Mouse (Mus musculus) megakaryocyte, adult 5-6 weeks (primary cell): Measurements from ENCODE around the gene Fhad1. TPM values are rescaled to one million over a fixed set of nuclear protein-coding genes. Genes with fewer than 3 reads are reported as not detected.
A peak's percentile ranks its signal among the peaks of the same experiment; 100 is the strongest.

ENCODE experiments used
- ATAC-seq: 2 replicates; pipeline ENCODE4 v1.8.0; 2016; ENCODE audit warnings: mild to moderate bottlenecking, inconsistent platforms; ENCODE audit not compliant: poor library complexity, severe bottlenecking
- total RNA-seq, 2 experiments: library from RNA; stranded (forward) in 1 of 2; stranded (reverse) in 1 of 2; fragments of 153-499, 151-499 nt in 1 of 2; fragments of 221-1000, 200-1000 nt in 1 of 2; gene quantifications; 2 replicates each; pipeline versions ENCODE4 v1.2.3 to v1.2.4; 2015 to 2017

Gene Fhad1
- total RNA-seq, 2 experiments from 2014 or later = not detected

GRCm38 (mm10) chr4:141983689-141984088, 31.2 kb downstream of the Fhad1 start:
- no peak for ATAC-seq

DNA sequence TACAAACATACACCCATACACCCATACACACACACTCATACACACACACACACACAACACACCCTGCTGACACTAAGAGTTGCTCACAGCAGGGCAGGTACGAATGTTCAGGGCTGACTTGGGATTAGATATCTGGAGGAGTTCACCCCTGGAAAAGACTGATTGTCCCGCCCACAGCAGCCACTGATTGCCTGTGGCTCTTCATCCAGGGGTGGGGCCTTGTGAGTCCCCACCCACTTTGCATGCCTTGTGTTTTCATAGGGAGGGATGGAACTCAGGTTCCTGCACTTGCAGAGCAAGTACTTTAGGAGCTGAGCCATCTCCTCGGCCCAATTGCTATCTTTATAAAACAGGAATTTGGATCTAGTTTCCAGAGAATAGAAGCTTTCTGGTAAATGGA, 33.4 kb downstream of the Fhad1 start:
- no peak for ATAC-seq

GRCm38 (mm10) chr4:141978582-141978981, 36.3 kb downstream of the Fhad1 start:
- ATAC-seq = 0 out of 2 replicates have a peak, but pooled peaks have one; percentile 44

DNA sequence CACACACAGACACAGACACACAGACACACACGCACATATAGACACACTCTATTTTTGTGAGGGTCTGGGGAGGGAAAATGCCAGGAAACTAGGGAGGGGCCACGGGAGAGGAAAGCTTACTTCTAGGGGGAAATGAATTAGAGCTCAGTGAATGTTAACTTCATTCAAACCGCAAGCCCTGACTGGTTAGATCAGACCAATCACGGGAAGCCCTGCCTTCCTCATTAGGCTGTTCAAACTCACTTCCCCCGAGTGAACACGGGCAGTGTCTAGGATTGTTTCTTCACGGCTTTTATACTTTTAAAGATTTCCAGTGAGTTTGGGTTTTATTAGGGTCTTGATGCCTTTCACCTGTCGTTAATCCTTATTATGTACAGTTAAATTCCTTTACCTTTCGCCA, 37.5 kb downstream of the Fhad1 start:
- ATAC-seq = peak; percentile 83

DNA sequence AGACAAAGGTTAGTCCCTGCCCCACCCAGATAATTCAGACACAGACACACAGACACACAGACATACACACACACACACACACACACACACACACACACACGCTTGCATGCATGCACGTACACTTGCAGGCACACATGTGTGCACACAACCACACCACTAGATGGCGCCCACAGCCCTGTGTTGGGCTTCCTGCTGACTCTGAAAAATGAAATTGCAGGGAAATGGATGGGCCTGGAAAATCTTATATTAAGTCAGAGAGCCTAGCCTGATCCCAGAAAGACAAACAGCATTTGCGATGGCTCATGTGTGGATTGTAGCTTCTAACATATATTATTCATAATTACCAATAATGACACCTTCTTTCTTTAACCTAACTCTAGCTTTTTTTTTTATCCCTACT, 38.7 kb downstream of the Fhad1 start:
- ATAC-seq = peak; percentile 53; the same call in 1 of the 2 replicates

DNA sequence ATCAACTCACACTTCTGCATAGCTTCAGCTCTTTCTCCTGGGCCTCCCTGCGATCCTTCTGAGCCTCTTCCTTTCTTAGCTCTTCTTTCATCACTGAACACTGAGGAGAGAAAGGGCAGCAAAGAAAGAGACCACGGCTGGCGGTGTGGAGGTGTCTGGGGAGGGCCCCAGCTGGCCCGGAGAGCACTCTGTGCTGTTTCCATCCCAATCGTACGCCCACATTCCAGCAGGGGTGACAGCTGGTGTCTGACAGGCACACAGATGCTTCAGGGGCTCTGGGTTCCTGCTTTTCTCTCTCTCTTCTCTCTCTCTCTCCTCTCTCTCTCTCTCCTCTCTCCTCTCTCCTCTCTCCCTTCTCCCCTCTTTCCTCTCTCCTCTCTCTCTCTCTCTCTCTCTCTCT, 50.3 kb downstream of the Fhad1 start:
- no peak for ATAC-seq

DNA sequence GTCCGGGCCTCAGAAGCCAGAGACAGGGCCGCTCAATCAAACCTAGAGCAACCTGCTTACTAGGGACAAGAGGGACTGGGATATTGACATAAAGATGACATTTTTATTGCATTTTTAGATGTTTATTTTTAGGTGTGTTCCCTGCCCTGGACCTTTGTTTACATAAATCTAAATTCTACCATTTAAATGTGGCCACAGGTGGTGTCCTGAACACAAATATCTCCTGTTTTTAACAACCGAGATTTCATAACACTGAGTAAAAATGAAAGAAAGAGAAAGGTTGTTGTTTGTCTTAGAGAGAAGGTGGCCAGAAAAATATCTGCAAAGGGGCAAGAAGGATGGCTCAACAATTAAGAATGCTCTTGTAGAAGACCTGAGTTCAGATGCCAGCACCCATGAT, 51.0 kb downstream of the Fhad1 start:
- no peak for ATAC-seq

DNA sequence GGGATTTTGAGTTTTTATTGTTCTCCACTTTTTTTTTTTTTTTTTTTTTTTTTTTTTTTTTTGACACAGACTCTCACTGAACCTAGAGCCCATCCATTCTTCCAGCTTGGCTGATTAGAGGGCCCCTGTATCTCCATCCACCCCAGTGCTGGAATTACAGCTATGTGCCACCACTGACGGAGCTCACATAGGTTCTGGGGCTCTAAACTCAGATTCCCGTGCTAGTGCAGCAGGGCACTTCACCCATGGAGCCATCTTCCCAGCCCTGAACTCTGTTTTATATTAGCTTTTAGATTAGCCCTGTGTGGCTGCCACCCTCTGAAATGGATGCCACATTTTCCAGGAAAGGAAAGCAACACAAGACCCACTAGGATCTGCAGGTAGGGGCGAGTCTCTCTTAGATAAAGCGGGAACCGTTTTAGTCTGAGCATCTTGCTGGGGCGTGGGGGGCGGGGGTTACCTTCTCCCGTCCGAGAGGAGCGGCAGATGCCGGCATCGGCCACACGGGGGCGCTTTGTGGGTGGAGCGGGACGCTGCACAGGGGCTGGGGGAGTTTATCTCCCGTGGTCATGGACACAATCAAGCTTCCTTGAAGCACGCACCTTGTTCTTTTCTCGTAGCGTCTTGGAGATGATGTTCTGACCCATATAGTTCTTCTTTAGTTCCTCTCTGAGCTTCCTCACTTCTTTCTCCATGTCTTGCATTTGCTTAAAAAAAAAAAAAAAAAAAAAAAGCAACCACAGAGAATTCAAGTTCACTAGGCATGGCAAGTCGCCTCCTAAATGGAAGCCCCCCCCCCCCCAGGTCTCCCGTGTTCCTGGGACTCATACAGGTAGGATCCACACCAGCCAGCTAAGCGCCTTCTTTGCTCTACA, 51.8 kb downstream of the Fhad1 start:
- ATAC-seq = peak; percentile 68

DNA sequence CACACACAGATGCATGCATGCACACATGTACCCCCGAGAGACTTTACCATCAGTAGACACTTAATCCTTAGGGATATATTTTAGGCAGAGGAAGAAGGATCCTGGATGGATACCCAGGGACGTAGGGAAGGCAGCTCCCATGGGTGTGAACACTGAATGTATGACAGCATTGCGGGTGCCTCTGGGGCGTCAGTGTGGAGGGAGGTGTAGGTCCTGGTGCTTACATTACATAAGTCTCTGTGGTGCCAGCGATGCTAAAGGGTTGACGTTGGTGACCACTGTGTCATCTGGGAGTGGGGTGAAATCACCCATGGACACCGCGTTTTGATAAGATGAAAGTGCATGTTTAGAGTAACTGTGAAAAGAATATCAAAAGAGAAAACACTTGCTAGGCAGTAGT, 54.8 kb downstream of the Fhad1 start:
- no peak for ATAC-seq

DNA sequence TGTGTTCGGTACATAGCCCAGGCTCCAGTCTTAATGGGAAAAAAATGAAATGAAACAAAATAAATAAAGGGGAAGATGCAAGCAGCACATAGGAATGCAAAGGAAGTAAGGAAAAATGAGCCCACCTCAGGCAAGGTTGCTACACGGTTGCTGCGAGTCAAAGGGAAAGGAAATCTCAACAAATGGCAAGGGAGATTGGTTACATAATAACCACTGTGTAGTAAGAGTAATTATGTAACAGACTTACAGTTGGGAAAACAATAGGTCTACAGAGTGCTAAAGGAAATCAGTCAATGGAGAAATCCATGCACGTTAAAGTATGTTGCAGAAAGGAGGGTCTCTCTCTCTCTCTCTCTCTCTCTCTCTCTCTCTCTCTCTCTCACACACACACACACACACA, 55.3 kb downstream of the Fhad1 start:
- ATAC-seq = peak; percentile 49

DNA sequence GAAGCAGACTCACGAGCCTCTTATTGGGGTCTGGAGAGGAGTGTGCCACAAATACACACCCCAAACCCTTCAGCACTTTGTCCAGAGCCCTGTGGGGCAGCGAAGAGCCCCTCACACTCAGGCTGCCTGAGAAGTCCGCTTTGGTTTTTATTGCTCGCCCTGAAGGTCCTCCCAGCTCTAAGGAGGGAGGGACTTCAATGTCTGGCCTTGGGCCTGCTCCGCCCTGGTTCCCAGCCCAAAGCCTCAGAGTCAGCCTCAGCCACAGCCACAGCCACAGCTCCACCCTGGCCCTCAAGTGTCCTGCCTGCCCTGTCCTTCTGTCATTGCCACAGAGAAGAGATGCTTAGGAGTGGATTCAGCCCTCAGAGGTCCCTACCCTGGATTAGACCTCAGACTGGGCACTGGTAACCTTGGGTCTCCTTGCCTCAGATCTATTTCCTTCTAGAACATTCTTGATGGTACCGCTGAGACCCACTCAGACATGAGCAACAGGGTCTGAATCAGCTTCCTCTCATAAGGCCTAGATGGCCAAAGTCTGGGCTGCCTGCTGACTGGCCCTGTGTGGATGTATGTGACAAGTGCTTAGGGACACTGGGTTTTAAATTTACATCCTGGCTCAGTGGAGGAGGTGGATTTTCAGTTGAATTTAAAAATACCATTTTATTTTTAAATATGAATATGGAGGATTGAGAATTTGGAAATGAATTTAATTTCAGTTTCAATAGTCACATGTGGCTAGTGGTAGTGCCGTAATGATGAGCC, 56.1 kb downstream of the Fhad1 start:
- ATAC-seq = peak; percentile 54

- peak; percentile 66 for ATAC-seq
Measured at GRCm38 (mm10) chr4:141958188-141958587, 56.7 kb downstream of the Fhad1 start.

GRCm38 (mm10) chr4:141957740-141958139, 57.1 kb downstream of the Fhad1 start:
- ATAC-seq = no peak

DNA sequence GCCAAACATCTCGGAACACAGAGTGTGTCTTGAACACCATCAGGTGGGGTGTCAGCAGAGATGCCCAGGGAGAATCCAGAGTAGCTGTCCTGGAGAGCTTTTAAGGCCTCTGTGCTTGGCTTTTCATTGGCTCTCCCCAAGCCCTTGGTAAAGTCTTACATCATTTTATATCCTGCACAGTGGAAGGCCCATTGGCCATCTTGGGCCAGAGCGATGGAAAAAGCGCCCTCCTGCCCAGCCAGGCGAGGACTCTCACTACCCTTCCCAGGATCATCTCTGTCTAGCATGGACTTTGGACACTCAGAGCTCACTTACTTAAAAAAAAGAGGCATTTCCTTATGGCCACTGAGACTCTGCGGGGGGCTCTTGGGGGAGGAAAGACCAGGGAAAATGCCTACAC, 58.0 kb downstream of the Fhad1 start:
- ATAC-seq = no peak

DNA sequence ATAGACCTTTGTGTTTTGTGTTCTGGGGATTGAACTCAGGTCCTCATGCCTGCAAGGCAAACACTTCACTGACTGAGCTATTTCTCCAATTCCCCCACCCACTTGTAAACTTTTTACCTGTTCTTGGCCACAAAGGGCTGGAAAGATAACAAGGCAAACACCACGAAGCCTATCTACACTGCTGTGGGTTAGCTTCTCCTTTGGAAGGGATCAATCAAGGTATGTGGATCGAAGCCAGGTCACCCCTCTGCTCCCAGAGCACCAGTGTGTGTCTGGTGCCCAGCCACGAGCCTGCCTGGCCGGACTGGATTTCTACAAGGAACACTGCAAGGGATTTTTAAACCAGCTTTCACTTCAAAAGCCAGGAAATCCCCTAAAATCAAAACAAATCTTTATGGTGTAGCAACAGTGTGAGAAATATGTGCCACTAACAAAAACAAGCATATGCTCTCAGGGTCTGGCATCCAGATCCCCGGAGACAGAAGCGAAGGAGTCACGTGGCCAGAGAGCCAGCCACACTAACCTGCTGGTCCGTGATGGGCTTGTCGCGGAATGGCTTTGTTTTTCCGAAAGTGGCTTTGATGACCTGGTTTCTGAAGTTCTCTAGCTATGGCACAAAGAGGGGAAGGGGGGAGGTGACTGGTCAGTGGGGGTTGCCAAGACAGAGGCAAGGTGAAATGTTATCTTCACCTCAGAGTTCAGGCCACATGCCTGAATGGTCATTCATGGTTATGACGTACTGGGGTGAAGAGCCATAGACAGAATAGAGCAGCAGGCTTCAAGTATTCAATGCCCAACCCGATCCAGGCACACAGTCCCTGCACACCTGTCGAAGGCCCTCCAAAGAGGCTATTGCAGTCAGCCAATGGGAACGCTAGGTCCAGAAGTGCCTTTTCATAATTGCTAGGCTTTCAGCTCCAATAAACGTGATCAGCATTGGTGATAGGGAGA, 59.8 kb downstream of the Fhad1 start:
- no peak for ATAC-seq

DNA sequence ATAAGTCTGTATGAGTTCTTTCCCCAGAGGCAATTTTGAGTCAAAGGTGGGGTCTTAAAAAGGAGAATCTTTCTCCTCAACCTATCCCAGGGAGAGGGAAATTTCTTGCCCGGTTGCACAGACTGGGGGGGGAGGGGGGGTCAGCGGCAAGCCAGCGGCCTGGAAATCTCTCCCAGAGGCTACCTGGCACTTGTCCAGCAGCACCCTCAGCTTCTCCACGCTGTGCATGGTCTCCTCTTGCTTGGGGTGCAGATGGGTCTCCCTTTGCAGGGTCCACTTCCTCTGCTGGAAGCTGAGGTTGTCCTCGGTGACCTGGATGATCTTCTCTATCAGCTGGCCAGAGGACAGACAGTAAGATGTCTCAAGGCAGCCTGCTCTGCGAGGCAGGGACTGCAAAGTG, 61.0 kb downstream of the Fhad1 start:
- no peak for ATAC-seq

GRCm38 (mm10) chr4:141953291-141953690, 61.6 kb downstream of the Fhad1 start:
- ATAC-seq = no peak

- peak; percentile 37 for ATAC-seq
Measured at GRCm38 (mm10) chr4:141952824-141953223, 62.1 kb downstream of the Fhad1 start.

- ATAC-seq = peak; percentile 93
Measured at GRCm38 (mm10) chr4:141952114-141952513, 62.8 kb downstream of the Fhad1 start.

DNA sequence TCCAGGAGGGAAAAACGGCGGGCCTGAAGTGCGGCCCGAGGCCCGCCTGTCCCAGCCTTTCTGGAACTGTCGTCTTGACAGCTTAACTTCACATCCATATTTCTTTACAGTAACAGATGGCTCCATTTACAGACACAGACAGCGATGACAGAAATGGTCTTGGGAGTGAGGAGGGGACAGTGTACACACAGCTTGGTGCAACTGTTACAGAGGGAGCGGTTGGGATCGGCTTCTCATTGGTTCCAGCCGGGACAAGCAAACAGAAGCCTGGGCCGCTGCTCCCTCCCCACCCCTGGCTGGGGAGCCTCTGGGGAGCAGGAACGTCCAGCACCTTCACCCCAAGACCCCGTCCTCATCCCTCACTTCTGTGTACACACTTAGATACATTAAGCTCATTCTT, 65.4 kb downstream of the Fhad1 start:
- ATAC-seq = no peak

DNA sequence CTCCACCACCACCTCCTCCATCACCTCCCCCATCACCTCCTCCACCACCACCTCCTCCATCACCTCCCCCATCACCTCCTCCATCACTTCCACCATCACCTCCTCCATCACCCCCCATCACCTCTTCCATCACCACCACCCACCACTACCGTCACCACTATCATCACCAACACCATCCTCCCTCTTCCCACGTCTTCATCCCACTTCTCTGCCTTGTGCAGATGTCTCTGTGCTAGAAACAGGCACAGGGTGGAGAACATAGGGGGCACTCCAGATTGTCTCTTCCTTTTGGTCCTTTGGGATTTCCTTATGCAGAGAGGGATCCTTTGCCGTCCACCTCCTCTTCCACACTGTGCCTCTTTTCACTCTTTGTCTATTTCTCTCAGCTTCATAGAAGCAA, 66.1 kb downstream of the Fhad1 start:
- no peak for ATAC-seq
